Mouse (Mus musculus): ENCODE results near the gene Arid1b. TPM values are rescaled to one million over a fixed set of nuclear protein-coding genes. Genes with fewer than 3 reads are reported as not detected.

Gene Arid1b
- polyA plus RNA-seq (2012; rRNA removed) = 20.5 and 26.1 TPM in 2 replicates
- polyA plus RNA-seq (2014; fragmentation: Nextera tagmentation; extraction: Ambion mirVana) = 14.7 and 16.4 TPM in 2 replicates

DNA sequence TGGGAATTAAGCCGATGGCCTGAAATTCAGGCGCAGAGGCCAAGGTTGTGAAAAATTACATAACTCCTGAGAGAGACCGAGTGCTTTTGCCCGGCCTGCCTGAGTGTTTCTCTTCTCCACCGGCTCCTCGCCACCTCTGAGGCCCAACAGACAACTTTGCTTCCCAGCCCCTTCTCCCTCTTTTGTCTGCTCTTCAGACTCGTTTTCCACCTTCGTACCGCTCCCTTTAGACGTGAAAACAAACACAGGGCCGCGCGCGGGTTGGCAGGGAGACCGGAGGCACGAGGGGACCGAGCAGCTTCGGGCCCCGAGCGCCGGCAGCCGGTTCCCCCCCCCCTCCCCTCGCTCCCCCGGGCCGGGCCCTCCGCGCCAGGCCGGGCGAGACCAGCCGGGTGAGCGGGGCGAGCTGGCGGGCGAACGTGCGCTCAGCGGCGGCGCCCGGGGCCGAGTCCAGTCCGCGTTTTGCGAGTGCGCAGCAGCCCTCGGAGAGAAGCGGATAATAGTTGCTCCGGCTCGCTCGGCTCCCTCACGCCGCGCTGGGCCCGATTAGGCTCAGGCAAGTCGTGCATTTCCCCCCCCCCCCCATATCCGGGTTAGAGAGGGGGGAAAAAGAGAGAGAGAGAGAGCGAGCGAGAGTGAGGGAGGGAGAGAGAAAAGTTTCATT lies at the start of gene Arid1b:
Arid1b (plus strand) TSS at position 493 of the 664 bp plus-strand sequence.
- H3K4me2 ChIP-seq (replicated peaks; ENCODE audit: low read depth, low read length, severe bottlenecking) = peak within 1 kb of the TSS; percentile 71
- H3K27ac ChIP-seq (replicated peaks; ENCODE audit: low read depth, low read length) = peak within 1 kb of the TSS; percentile 98
- peak within 1 kb of the TSS; percentile 100 for H3K9ac ChIP-seq (ENCODE audit: low read depth, low read length, severe bottlenecking)
- no peaks in the 10 kb centered on the region for H3K36me3 ChIP-seq (ENCODE audit: control insufficient read depth, insufficient read depth, low read length)
- no peak for TF ChIP-seq POLR2A (IDR thresholded peaks at IDR 0.05; ENCODE audit: borderline replicate concordance, extremely low read depth, insufficient read depth, insufficient read length)
- H3K9me3 ChIP-seq (ENCODE audit: control insufficient read depth, low read length) = no peaks in the 10 kb centered on the region
- ATAC-seq (ENCODE audit: low FRiP score, low read depth) = peak; percentile 76
- H3K4me3 ChIP-seq (replicated peaks; ENCODE audit: low read length) = peak within 1 kb of the TSS; percentile 93
- H3K27me3 ChIP-seq (ENCODE audit: control insufficient read depth, insufficient read depth, low read length) = no peaks in the 10 kb centered on the region
- H3K4me1 ChIP-seq (ENCODE audit: control insufficient read depth, insufficient read depth, low read length) = peaks cover 14% of the 10 kb centered on the region
- under 1% methylated on average over 36 of the region's 58 CpGs for WGBS
- DNase-seq (ENCODE audit: low spot score) = peak; percentile 84

DNA sequence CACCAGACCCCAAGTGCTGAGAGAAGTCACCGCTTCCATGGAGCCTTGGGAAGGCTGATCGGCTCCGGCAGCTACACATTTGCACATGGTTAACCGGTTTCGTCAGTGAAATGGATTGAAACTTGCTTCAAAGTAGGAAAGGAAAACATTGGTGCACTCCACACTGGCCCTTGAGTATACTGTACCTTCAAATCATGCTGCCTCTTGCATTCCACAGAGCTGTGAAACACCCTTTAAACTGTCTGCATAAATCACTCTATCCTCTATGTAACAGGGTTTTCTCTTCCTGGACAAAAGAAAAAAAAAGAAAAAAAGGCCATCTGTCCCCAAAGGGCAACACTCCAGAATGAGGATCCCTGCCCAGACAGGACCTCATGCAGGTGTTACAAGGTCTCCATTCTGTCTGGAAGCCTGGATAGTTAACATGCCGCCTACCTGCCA lies 48.8 kb upstream of the Arid1b start:
- WGBS = 38% methylated on average over 6 of the region's 6 CpGs
- ATAC-seq (ENCODE audit: low FRiP score, low read depth) (no peak), DNase-seq (ENCODE audit: low spot score) (no peak)
- no peak overlapping the region for H3K9ac ChIP-seq (ENCODE audit: low read depth, low read length, severe bottlenecking)
- no peak overlapping the region for H3K4me3 ChIP-seq (replicated peaks; ENCODE audit: low read length)
- no peaks in the 10 kb centered on the region for H3K9me3 ChIP-seq (ENCODE audit: control insufficient read depth, low read length)
- no peak for TF ChIP-seq POLR2A (IDR thresholded peaks at IDR 0.05; ENCODE audit: borderline replicate concordance, extremely low read depth, insufficient read depth, insufficient read length)
- H3K4me1 ChIP-seq (ENCODE audit: control insufficient read depth, insufficient read depth, low read length) = peaks cover 21% of the 10 kb centered on the region
- peak overlapping the region; percentile 44 for H3K4me2 ChIP-seq (replicated peaks; ENCODE audit: low read depth, low read length, severe bottlenecking)
- H3K36me3 ChIP-seq (ENCODE audit: control insufficient read depth, insufficient read depth, low read length) = no peaks in the 10 kb centered on the region
- H3K27me3 ChIP-seq (ENCODE audit: control insufficient read depth, insufficient read depth, low read length) = no peaks in the 10 kb centered on the region
- peak overlapping the region; percentile 74 for H3K27ac ChIP-seq (replicated peaks; ENCODE audit: low read depth, low read length)

DNA sequence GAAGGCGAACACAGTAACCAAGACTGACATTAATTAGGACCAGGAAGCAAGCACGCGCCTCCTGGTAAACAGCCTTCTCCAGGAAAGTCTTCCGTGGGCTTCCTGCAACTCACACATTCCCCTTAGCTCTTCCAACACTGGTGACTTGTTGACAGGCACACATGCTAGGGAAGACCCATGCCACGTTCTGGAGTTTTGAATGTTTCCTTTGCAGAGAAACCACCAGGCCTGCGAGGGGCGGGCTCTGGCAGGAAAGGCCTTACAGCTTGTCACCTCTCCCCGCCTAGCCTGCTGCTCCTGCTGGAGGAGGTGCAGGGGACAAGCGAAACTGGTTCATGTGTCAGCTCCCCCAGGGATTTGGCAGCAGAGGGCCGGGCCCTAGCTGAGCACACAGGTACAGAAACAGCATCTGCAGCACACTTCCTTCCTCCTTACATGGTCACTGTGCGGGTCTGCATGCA lies 48.2 kb upstream of the Arid1b start:
- Histone ChIP-seq H3K27ac (replicated peaks; ENCODE audit: low read depth, low read length) (peak overlapping the region; percentile 74), H3K4me2 (replicated peaks; ENCODE audit: low read depth, low read length, severe bottlenecking) (peak overlapping the region; percentile 44), H3K9me3 (ENCODE audit: control insufficient read depth, low read length) (no peaks in the 10 kb centered on the region), H3K27me3 (ENCODE audit: control insufficient read depth, insufficient read depth, low read length) (no peaks in the 10 kb centered on the region), H3K36me3 (ENCODE audit: control insufficient read depth, insufficient read depth, low read length) (no peaks in the 10 kb centered on the region), H3K4me3 (replicated peaks; ENCODE audit: low read length) (peak overlapping the region; percentile 10; the same call in 1 of the 2 replicates), H3K9ac (ENCODE audit: low read depth, low read length, severe bottlenecking) (peak overlapping the region; percentile 13; the same call in 1 of the 2 replicates), H3K4me1 (ENCODE audit: control insufficient read depth, insufficient read depth, low read length) (peaks cover 21% of the 10 kb centered on the region)
- DNase-seq (ENCODE audit: low spot score) (peak; percentile 52), ATAC-seq (ENCODE audit: low FRiP score, low read depth) (peak; percentile 62; the same call in 1 of the 2 replicates)
- WGBS = 7% methylated on average over 9 of the region's 11 CpGs
- TF ChIP-seq POLR2A (IDR thresholded peaks at IDR 0.05; ENCODE audit: borderline replicate concordance, extremely low read depth, insufficient read depth, insufficient read length) = no peak

DNA sequence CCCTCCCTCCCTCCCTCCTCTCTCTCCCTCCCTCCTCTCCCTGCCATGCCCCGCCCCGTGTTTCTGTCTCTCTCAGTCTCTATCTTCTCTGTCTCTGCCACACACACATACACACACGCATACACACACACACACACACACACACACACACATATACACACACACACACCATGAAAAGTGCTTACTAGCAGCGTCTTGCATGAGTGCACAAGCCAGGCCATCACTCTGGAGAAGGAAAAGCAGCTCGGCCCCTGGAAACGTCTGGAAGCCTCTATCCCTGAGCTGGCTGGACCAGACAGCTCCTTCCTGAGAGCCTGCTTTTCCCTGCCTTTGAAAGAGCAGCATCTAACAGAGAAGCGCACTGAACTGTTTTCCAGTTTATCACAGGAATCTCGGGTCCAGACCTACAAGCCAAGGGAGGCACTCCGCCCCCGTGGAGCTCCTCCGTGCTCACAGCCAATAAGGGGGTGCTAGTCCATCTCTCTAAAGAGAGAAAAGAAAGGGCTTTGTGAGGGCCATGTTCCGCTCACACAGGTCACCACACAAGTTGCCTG lies 47.6 kb upstream of the Arid1b start:
- H3K9ac ChIP-seq (ENCODE audit: low read depth, low read length, severe bottlenecking) = no peak overlapping the region
- peaks cover 21% of the 10 kb centered on the region for H3K4me1 ChIP-seq (ENCODE audit: control insufficient read depth, insufficient read depth, low read length)
- no peak for DNase-seq (ENCODE audit: low spot score)
- H3K27me3 ChIP-seq (ENCODE audit: control insufficient read depth, insufficient read depth, low read length) = no peaks in the 10 kb centered on the region
- ATAC-seq (ENCODE audit: low FRiP score, low read depth) = 0 out of 2 replicates have a peak, but pooled peaks have one; percentile 23
- 15% methylated on average over 12 of the region's 12 CpGs for WGBS
- TF ChIP-seq POLR2A (IDR thresholded peaks at IDR 0.05; ENCODE audit: borderline replicate concordance, extremely low read depth, insufficient read depth, insufficient read length) = no peak
- H3K4me3 ChIP-seq (replicated peaks; ENCODE audit: low read length) = no peak overlapping the region
- H3K9me3 ChIP-seq (ENCODE audit: control insufficient read depth, low read length) = no peaks in the 10 kb centered on the region
- peak overlapping the region; percentile 44; the same call in 1 of the 2 replicates for H3K4me2 ChIP-seq (replicated peaks; ENCODE audit: low read depth, low read length, severe bottlenecking)
- no peaks in the 10 kb centered on the region for H3K36me3 ChIP-seq (ENCODE audit: control insufficient read depth, insufficient read depth, low read length)
- peak overlapping the region; percentile 52; the same call in 1 of the 2 replicates for H3K27ac ChIP-seq (replicated peaks; ENCODE audit: low read depth, low read length)

DNA sequence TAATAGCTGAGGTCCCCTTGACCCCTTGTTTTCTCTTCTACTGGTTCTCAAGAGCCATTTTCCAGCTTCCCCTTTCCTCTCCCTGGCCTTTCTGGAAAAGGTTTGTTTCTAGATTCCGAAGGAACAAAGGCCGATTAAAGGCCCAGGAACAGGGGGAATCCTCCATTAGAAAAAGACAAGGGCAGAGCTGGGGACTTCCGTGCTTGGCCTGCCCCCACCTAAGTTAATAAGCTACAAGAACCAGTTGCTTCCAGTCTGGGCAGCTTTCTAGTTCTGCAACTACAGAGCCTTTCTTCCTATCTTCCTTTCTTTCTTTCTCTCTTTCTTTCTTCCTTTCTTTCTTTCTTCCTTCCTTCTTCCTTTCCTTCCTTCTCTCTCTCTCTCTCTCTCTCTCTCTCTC lies 47.1 kb upstream of the Arid1b start:
- Histone ChIP-seq H3K27me3 (ENCODE audit: control insufficient read depth, insufficient read depth, low read length) (no peaks in the 10 kb centered on the region), H3K4me1 (ENCODE audit: control insufficient read depth, insufficient read depth, low read length) (peaks cover 21% of the 10 kb centered on the region), H3K9ac (ENCODE audit: low read depth, low read length, severe bottlenecking) (no peak overlapping the region), H3K36me3 (ENCODE audit: control insufficient read depth, insufficient read depth, low read length) (no peaks in the 10 kb centered on the region), H3K27ac (replicated peaks; ENCODE audit: low read depth, low read length) (peak overlapping the region; percentile 52; the same call in 1 of the 2 replicates), H3K4me3 (replicated peaks; ENCODE audit: low read length) (no peak overlapping the region), H3K9me3 (ENCODE audit: control insufficient read depth, low read length) (no peaks in the 10 kb centered on the region), H3K4me2 (replicated peaks; ENCODE audit: low read depth, low read length, severe bottlenecking) (peak overlapping the region; percentile 44; the same call in 1 of the 2 replicates)
- DNase-seq (ENCODE audit: low spot score) = no peak
- WGBS = 42% methylated on average over 3 of the region's 3 CpGs
- no peak for ATAC-seq (ENCODE audit: low FRiP score, low read depth)
- no peak for TF ChIP-seq POLR2A (IDR thresholded peaks at IDR 0.05; ENCODE audit: borderline replicate concordance, extremely low read depth, insufficient read depth, insufficient read length)

Measured in limb, embryonic 14.5 days (tissue).